Mouse (Mus musculus) mouse embryonic stem cell (cell line): ENCODE results near the gene Alpk3.

Experiments
- in situ Hi-C, 2 experiments: fragments of 300-500 bp; cut with MboI; formaldehyde crosslinking; loops; 1 replicate in 1 of 2; 3 replicates in 1 of 2; pipeline ENCODE4 v1.14.3; 2019 to 2020; ENCODE audit warnings: low sequenced_read_pairs in 2 of 2, low pct_unique_long_range_greater_than_20kb in 1 of 2, mixed read lengths in 1 of 2; ENCODE audit not compliant: unreplicated experiment in 1 of 2

The Alpk3 gene

DNA sequence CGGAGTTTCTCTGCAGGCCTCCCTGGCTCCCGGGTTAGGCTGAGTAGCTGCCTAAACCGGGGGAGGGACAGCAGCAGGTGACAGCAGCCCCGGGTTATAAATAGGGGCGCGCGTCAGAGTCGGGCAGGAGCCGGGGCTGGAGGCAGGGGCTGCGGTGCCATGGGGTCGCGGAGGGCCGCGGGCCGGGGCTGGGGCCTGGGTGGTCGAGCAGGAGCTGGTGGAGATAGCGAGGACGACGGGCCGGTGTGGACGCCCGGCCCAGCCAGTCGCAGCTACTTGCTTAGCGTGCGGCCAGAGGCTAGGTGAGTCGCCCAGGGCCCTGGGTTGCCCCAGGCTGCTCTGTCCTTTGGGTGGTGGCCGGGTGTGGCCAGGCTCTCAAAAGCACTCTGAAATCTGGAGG lies at the start of gene Alpk3:
Gene Alpk3, plus strand, starts transcription at position 130 of the 400 bp plus-strand sequence.
- in situ Hi-C loops = no loop called here

DNA sequence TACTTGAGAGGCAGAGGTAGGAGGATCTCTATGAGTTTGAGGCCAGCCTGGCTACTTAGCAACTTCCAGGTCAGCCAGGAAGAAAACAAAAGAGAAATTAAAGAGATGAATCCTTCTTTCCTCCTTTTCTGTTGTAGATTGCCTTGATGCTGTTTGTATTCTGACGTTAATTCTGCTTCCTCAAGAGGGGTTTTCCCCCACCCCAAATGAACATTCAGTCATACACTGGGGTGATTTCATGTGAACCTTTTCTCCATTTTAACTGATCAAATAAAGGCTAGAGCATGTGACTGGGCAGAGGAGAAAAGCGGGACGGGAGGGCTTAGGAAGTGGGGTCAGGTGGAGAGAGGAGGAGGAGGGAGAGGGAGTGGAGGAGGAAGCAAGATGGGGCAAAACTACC lies 49.1 kb upstream of the Alpk3 start:
- in situ Hi-C loops = no loop called here

DNA sequence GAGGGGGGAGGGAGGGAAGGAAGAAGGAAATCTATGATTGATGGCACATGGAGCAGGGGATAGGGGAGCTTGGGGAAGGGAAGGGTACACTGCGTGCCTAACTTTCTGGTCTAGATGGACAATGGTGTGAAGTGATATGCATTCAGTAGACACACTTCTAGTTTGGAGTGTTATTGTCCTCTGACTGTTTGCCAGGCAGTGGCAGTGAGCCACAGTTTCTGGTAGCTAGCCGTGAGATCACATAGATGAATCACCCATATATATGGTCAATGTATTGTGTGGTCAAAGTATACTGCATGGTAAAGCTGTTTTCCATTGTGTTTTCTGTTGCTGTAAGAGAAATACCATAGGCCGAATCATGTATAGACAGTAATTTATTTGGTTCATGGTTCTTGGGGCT lies 45.8 kb upstream of the Alpk3 start:
- in situ Hi-C loops = no loop called here

DNA sequence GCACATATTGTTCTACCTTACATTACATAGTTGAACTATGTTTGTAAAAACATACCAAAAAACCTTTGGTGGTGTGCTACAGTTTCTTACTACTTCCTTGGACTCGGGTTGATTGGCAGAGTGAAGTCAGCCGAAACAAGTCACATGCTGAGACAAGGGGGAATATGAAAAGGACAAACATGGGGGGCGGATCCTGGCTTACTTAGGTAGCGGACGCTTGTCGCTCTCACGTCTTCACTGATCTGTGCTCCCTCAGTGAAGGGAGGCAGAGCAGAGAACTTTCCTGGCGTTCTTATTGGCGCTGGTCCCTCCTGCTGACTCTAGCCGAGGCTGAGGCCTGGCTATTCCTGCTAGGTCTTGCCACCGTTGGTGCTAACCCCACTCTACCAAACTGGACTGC lies 37.1 kb upstream of the Alpk3 start:
- in situ Hi-C loops = no loop called here

DNA sequence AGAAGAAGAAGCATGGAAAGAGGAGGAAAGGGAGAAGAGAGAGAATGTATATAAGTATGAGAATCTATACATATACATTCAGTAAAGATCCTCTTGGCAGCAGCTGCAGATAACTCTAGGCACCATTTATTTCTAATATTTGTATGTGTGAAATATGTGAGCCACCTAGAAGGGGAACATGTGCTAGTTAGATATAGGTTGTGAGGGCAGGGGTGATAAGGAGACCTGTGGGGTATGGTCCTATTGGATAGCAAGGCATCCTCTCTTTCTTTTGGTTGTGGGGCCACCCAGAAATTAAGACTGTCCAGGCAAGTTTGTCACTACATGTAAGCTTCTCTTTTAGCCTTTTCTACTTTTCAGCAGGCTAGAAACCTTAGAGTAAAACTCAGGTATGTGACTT lies 34.7 kb upstream of the Alpk3 start:
- in situ Hi-C loops = no loop called here

DNA sequence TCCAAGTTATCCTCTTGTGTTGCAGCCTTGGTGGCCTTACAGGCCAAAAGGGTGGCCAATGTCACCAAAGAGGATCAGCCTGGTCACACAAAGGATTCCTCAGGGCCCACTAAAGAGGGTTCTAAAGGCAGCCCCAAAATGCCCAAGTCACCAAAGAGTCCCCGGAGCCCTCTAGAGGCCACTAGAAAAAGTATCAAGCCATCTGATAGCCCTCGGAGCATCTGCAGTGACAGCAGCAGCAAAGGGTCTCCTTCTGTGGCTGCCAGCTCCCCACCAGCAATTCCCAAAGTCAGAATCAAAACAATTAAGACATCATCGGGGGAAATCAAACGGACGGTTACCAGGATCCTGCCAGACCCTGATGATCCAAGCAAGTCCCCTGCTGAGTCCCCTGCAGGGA lies 33.3 kb upstream of the Alpk3 start:
- in situ Hi-C loops = no loop called here

DNA sequence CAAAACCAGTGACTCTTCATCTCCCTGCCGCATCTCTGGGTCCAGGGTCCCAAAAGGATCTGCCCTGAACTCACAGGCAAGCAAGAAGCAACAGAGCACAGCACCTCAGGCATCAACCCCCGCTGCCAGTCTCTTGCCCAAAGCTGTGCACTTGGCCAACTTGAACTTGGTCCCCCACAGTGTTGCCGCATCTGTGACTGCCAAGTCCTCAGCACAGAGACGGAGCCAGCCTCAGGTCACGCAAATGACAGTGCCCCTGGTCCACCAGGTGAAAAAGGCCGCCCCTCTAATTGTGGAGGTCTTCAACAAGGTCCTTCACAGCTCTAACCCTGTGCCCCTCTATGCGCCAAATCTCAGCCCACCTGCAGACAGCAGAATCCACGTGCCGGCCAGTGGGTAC lies 32.7 kb upstream of the Alpk3 start:
- in situ Hi-C loops = no loop called here

DNA sequence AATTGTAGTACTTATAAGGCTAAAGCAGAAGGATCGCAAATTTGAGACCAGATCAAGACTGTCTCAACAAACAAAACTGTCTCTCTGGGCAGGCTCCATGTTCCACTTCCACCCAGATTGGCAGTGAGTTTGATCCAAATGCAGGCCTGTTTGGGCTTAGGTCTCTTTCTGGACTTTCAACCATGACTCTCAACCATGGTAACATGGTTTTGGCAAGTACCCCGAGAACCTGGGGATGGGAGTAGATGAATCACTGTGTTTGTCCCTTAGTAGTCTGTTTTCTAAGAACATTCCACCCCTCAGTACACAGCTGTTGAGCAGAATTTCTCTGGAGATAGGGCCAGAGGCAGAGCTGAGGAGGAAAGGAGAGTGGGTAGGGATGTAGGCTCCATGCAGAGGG lies 31.6 kb upstream of the Alpk3 start:
- in situ Hi-C loops = no loop called here

DNA sequence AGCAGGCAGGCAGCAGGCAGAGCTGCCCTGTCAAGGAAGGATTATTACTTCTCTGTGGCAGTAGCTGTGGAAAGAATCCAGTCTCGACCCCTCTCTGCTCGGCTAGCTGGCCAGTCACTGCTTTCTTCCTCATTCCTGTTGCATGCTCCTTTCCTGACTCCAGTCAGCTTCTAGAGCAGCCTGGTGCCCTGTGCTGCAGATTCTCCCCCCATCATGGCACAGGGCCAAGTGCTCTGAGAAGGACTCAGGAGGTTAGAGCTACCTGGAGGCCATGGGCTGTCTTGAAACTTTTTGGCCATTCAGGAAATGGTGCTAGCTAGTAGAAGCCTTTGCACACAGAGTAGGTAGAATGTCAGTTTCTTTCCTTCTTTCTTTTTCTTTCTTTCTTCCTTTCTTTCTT lies 17.7 kb upstream of the Alpk3 start:
- in situ Hi-C loops = no loop called here

DNA sequence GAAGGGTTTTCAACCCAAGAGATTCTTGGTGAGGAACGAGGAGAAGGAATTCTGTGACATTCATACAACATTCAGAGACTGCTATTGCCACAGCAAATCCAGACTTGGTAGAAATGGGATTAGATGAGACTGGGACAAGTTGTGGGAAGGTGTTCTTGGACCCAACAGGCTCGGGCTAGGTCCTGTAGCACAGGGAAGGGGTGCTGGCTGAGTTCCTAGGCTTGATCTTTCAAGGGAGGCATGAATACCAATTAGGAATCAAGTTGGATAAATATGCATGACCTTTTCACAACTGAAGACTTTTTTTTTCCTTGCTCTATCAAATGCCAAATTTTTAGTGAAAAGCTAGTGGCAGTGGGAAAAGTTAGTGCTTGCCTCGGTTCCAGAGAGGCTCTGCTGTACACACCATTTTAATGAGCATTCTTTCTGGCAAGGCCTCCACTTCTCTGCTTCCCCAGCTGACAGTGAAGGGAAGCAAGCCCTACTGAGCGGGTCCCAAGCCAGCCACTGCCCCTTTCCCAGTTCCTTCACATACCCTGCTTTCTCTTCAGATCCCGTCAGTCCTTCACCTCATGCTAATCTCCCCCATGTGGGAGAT lies 14.3 kb upstream of the Alpk3 start:
- in situ Hi-C loops = no loop called here

DNA sequence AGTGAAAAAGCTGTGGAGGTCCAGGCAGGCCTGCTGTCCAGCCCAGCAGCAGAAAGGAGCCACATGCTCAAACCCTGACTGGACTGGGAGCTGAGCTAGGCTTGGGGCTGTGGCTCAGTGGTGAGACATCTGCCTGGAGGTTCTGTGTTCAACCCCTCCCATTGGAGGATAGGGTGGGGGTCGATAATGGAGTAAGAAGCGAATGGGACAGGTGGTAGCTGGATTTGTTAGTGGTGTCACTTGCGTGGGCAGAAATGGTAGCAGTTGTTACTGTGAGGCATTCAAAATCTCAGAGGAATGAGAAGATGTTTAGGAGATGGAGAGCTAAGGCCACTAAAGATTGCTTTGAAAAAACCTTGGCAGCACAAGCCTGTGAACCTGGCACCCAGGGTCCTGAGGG lies 9.6 kb upstream of the Alpk3 start:
- in situ Hi-C loops = no loop called here

DNA sequence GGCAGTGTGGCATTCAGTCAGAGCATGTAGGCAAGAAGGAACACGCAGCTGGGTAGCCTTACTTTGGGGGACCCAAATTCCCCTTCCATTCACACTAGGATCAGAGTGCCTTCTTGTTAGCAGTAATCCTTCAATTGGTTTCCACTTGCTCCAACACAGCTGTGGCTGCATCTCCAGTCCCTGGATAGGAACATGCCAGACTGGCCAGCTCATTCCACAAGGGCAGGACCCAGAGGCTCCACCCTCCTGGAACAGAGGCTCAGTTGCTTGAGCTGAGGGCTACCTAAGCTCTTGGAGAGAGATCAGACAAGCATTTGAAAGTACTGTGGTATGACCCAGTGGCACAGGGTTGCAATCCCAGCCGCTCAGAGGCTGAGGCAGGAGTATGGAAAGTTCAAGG lies 8.9 kb upstream of the Alpk3 start:
- in situ Hi-C loops = no loop called here

DNA sequence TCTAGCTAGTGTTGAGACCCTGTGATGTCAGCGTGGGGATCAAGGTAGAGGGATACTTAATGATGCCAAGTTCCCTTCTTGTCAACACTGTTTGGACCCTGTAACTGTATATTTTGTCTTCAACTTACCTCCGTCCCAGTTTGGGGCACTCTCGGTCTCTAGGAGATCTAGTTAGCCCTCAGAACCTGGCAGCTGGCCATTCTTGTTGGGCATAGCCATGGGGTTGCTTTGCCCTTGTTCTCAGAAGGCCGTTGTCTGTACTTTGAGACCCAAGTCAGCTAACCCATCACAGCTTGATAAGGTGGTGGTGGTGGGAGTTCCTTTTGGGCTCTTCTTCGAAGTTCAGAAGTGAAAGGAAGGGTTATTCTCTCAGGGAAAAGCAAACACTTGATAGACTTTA lies 7.4 kb upstream of the Alpk3 start:
- in situ Hi-C loops = no loop called here

DNA sequence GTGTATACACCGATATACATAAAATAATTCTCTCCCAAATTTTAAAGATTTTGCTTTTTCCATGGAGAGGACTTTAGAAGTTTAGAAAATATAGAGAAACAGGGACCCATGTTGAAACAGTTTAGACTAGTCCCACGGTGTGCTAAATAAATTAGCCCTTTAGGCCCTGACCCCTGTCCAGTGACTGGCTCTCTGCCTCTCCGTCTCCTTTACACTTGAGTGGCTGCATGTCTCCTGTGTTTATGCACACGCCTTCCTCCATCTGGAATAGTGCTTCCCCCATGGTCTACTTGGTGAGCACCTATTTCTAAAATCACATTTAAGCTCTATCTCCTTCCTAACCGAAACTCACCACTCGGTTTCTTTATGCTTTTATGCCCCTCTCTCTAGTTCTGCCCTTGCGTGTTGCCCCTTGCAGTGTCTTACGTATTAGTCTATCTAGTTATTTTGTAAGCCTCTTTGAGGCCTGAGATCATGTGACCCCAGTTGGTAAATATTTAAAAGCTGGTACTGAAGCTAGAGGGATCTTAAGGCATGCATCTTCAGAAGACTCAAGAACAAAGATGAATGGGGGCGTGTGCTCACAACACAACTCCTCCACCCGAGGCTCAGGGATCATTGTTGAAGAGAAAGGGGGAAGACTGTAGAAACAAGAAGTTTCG lies 1.6 kb upstream of the Alpk3 start:
- in situ Hi-C loops = no loop called here

DNA sequence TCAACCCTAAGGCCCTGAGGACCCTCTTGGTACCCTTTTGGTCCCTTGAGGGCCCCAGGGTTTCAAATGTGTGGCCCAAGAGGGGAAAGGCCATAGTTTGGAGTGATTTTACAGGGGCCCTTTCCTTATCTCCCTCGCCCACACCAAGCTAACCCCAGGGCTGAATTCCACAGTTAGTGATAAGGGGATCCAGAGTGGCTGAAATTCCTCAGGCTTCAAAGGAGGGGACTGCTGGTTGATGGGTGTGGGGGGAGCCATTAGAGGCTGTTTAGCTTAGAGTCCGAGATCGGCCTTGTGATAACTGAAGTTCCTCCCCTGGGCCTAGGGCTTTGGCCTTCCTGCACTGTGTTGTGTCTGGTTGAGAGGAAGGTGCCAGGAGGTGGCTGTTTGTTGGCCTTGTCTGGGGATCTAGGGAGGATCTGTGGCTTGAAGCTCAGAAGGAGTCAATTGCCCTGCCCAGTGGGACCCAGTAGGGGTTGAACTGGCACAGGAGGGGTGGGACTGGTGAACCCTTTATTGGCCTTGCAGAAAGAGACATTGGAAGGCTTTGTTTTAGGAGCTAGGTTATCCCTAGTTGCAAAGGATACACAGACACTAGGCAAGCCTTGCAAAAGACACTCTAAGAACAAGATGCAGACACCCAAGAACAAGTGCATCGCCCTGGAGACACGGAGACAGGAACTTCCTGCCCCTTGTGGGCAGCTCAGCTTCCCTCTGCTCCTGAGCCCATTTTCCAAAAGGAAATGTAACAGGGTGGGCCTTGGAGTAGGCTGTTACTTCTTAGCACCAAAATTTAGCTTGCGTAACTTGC lies 706 bp downstream of the Alpk3 start:
- in situ Hi-C loops = no loop called here

DNA sequence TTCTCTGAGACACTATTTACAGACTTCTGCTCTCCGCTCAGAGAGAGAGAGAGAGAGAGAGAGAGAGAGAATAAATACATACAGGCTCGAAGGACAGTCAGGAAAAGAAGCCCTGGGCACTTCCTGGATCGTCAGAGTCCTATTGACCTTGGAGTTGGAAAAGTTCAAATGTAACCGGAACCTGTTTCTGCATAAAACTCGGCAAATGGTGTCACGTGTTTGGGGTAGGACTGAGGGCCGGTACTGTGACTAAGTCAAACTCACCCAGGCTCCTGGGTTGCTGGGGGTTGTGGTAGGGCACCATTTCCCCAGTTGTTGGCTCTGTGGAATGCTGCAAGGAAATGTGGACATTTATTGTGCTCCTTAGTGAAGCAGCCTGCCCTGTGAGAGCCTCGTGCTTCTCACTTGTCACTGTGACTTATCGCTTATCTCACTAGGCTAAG lies 1.3 kb downstream of the Alpk3 start:
- in situ Hi-C loops = no loop called here

DNA sequence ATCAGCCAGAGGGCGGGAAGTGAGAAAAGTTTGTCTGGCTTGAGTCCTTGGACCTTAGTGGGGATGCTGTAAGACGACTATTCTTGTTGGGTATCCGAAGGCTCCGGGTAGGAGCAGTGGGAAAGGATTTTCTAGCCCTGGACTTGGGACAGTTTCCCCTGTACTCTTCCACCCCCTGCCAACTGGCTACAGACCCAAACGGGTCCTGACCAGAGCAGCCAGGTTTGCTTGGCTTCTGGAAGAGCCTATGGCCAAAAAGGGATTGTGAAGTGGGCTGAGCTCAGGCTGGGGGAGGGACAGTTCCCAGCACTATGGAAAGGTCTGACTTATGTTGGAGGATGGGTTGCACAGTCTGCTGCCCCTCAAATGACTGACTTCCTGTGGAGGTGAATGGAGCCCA lies 2.0 kb downstream of the Alpk3 start:
- in situ Hi-C loops = no loop called here

DNA sequence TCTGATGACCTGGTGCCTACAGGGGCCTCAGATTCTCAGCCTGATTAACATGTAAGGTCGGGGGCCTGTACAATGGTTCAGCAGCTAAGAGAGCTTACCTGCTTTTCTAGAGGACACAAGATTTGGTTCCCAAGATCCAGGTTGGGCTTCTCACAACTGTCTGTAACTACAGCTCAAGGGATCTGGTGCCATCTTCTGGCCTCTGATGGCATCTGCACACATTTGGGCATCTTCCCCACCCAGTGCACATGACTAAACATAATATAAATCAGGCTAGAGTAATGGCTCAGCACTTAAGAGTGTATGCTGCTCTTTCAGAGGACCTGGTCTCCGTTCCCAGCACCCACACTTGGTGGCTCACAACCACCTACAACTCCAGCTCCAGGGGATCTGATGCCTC lies 3.5 kb downstream of the Alpk3 start:
- in situ Hi-C loops = loop anchor here (10.0 kb wide), 1 partner anchor 176 kb away; no protein-coding TSS in a partner anchor

DNA sequence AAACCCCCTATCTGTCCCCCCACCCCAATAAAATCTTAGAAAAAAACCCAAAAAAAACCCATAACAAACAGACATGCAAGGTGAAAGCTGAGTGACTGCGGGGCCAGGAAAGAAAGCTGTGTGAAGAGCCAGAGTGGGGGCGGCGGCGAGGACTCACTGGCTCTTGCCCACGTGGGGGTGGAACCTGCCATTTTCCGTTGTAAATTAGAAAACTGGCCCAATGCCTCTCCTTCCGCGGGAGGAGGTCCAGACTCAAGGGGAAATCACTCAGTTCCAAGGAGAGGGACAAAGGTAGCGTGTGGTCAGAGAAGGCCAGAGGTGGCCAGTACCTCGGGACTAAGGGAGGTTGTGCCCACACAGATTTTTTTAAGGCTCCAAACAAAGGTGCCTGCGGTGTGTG lies 4.5 kb downstream of the Alpk3 start:
- in situ Hi-C loops = loop anchor here (10.0 kb wide), 1 partner anchor 177 kb away; no protein-coding TSS in a partner anchor

DNA sequence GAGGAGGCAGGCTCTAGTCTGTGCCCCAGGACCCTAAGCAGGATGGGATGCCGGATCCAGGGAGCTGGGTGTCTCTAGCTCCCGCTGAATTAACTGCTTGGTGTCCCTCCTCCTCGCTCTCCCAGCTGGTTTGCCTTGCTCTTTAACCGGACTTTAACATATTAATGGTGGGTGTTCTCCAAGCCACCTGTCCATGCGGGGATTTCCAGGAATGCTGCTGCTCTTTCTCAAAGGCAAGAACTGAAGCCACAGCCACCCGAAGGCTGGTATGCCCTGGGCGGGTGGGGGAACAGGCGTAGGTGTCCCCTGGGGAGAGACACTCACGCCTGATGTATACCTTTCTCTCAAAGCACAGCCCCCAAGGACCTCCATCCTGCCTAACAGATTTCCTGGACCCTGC lies 5.9 kb downstream of the Alpk3 start:
- in situ Hi-C loops = loop anchor here (10.0 kb wide), 1 partner anchor 179 kb away; no protein-coding TSS in a partner anchor
